Mouse (Mus musculus) thymus, postnatal 25 days (tissue): ENCODE measurements at regions not wholly inside any gene's neighbourhood (a gene's known extent, or its start where the extent isn't known, plus 50 kb on each side); places are given as distances from the start of the nearest gene placed in this dataset.

Experiments used
- DNase-seq: peaks from one replicate; pipeline ENCODE4 v3.0.0; 2022

DNA sequence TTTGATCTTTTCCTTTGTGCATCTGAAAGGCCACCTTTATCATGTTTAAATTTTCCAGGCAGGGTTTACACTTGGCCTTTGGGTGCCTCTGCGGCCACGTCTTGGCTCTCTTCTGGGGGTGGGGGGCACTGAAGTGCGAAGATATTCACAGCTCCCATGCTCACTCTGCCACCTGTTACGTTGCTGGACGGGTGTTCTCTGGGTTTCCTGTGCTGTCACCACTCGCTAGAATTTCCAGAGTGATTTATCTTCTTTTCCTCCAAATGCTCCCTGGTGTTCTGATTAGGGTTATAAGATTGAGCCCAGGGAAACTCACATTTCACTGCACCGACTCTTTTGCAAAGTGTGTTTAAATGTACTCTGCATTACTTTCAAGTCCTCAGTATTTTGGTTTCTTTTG is 404.8 kb upstream of the Mki67 start:
- DNase-seq = no peak

DNA sequence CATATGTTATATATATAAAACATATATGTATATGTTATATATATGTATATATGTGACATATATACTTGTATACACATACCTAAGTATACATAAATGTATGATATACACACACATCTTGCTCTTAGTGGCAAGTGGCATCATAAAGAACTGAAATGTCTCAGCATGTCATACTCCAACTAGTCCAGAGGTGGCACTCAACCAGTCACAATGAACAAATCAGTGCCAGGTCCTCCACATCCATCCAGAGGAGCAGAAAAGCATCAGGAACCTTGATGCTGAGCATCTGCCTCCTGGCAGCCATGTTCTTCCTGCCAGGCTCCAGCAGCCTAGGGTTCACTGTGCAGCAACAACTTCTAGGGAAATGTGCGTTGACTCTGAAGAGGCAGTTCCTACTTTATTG is 405.2 kb upstream of the Mki67 start:
- no peak for DNase-seq

DNA sequence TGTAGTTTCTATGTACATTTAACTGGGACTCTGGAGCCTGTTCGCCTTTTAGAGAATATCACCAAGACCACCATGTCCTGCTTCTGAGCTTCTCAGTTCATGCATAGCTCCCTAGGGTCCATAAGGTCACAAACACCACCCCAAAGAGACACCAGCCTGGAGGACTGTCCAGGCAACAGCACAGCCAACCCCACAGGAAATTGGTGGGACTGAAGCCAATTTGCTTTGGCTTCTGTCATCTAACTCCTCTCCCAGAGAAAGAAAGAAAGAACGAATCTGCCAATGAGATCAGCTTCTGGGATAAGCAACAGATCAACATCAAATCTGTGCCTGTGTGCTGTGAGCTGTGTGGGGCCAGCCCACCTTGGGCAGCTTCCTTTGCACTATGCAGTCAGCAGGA is 408.6 kb upstream of the Mki67 start:
- DNase-seq = no peak

DNA sequence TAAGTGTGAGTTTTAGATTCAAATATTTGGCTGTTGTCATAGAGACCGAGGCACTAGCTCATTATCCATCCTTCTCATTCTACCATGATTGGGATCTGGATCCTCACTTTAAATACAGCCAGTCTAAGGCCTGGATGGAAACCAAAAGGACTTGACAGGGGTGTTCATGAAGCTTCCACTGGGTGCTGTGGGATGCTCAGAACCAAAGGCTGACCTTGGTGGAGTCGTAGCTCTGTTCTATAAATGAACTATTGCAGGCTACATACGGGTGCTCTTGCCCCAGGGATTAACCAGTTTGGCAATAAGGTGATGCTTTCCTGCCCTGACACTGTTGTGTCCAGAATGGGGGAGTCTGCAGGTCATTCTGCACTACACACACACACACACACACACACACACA is 410.2 kb upstream of the Mki67 start:
- no peak for DNase-seq

DNA sequence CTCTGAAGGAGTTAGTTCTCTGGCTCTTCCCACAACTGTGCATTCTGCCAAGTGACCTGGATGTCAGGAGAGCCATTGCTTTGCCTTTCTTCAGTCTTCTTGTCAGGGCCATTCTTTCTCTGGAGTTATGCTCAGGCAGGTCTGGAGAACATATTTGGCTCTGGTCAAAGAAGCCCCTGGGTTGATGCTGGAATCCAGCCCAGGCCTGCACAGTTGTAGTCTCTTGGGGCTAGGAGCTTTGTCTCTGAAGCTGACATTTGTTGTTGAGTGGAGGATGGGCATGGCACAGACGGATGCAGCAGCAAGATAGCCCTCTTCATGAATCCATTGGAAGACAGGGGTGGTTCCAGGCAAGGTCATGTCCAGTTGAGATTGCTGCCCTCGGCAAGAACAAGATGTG is 411.4 kb upstream of the Mki67 start:
- DNase-seq = no peak

DNA sequence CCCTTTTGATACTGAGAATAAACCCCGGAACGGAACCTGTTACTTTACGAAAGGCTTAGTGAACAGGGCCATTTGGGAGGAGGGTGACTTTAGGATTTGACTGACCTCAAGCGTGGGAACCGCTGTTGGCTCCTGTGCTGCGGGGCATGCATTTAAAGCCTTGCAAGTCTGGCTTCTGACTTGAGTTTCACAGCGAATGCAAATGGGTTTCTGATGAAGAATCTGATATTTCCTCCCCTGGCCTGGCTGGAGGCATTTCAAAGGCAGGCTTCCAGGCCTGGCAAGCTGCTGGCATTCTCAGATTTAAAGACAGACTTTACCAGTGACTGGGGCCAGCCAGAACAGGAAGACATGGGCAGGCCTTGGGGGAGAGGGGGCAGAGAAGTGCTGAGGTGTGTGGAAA is 413.6 kb upstream of the Mki67 start:
- no peak for DNase-seq

DNA sequence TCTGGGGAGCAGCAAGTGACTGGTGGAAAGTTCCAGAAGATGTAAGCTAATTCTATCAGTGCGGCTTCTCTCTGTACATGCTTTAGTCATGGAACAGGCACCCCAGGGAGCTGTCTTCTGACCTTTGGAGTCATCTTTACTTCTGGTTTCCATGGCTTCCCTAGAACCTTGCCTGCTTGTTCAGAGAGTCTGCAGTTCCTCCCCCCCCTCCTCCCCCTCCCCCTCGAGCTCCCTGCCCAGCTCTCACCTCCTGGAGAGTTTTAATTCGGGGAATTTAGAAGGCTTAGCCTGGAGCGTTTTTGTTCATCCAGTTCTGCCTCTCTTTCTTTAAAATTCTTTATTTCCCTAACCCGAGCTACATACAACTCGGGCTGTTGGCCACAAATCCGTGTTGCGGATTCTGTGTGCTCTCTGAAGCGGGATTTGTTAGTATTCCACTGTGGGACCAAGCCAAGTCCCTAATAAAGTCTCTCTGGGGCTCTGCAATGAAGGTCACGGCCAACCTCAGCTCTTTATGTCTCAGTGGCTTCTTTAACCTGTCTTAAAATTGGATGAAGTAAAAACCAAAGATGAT is 414.6 kb upstream of the Mki67 start:
- no peak for DNase-seq

DNA sequence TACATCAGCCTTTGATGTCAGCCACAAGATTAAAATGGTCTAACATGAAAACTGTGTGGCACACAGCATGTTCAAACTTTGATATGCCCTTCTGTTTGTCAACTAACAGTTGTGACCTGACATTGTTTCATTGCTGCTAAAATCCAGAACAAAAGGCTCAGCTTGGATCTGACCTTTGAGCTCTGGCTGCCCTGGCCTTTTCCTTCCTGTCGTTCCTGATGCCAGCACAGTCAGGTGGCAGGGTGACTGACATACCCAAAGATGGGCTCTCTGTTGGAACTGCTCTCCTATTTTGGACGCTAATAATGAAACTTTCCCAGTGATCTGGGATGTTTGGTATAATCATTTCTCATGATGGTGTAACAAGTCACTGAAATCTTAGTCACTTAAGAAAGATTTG is 416.8 kb upstream of the Mki67 start:
- no peak for DNase-seq

DNA sequence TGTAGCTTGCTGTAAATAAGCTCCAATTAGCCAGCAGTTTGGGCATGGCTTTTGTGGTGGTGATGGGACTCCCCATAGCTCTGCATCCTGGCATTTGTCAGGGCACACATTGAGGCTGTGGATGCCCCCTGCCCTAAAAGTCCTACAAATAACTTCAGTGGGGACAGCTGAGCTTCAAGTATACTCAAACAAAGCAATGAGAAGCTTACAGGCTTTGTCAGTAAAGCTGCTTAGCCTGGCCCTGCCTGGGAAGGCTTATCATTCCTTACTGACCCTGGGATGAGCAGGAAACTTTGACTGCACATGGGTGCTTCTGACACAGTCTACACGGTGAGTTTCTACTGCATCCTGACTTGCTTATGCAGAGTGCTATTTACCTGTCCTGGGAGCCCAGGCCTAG is 420.5 kb upstream of the Mki67 start:
- DNase-seq = no peak

DNA sequence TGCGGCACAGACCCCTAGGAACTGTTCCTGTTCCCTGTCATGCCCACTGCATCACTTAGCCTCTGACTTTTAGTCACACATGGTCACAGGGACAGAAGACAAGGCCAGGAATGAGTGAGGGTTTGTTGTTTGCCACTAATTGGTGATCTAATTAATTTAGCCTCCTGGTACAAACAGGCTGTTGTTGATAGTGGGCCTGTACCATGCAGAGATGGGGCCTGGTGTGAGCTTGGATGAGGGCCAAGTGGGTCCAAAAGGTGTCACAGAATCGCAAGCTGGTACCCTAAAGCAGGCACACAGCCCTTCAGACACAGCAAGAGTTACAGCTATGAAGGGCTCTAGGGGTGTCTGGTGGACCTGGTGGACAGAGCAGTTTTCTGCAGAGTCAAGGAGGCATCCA is 421.2 kb upstream of the Mki67 start:
- DNase-seq = no peak

DNA sequence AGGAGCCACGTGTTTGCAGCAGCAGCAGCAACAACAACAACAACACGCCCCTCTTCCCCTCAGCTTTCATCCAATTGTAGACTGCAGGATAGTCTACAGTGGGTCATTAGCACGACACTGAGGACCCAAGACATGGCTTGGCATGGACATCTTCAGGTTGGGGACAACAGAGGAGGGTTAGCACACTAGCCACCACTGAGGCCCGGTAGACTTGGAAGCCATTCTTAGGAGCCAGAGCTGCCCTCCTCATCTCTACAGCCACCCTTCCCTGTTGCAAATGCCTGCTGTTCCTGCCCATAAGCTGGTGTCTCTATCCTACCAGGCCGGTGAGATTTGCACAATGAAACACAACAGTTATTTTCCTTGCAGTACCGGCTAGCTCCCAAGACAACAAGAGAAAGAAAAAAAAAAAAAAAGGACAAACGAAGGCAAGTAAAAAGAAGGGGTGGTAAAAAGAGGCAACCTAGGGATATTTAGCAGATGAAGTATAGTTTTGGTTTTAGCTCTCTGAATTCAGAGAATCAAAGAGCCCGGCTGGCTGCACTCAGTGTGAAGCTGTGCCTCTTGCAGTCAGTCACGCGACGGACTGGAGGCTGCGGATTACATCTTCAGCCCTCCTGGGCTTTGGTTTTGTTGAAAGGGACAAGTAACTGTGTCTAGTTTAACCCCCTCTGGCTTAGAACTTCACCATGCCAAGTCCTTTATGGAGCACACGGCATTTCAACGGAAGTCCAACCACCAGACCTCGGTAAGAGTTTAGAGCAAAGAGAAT is 421.9 kb upstream of the Mki67 start:
- no peak for DNase-seq

DNA sequence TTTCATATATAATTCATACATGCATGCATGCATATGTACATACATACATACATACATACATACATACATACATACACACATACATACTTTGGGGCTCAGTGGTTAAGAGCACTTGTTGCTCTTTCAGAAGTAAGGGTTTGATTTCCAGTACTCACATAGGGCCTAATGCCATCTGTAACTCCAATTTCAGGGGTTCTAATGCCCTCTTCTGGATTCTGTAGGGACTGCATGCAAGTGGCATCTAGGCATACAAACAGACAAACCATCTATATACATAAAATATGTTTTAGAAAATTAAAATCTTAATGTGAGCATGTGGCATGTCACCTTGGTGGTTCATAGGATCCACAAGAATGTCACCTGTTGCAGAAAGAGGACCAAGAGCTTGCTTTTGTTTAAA is 426.7 kb upstream of the Mki67 start:
- peak; percentile 7 for DNase-seq

DNA sequence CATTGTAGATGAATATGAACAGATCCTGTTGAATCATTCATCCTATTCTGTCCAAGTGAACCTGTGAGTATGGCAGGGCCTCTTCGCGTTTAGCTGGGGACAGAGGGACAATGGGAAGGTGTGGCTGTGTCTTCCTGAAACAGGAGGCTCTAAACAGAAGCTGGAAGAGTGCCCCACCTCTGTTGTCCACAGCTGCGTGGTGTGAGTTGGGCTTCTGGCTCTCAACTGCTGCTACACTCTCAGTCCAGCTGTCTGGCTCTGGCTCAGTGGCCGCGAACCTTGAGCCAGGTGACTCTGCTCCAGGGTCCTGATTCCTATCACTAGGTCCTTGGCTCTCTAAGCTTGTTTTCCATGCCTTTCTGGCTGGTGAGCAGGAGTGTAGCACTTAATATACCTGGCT is 434.0 kb upstream of the Mki67 start:
- DNase-seq = no peak

DNA sequence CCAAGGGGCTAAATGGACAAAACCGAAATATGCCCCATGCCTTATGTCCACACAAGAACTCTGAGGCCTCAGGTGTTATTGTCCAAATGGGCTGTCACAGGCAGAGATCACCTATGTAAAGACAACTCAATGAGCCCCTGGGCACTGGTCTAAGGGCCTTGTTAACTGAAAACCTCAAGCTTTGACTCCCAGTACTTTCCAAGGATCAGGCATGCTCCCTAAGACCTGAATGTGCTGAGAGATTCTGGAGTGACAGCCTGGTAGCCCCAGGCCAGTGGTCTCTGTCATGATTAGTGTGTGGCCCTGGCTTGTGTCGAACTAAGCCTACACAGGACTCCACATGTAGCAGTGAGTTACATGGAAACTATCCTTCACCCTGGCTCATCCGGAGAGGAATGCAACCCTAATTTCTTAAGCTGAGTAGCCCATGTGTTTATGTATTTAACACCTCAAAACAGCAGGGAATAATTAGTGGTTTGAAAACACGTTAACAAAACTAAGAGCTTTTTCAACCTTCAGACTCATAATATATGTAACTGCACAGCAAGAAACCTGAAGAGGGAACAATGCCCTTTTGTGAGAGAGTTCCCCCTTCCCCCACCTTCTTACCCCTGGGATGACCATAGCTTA is 435.3 kb upstream of the Mki67 start:
- DNase-seq = no peak

DNA sequence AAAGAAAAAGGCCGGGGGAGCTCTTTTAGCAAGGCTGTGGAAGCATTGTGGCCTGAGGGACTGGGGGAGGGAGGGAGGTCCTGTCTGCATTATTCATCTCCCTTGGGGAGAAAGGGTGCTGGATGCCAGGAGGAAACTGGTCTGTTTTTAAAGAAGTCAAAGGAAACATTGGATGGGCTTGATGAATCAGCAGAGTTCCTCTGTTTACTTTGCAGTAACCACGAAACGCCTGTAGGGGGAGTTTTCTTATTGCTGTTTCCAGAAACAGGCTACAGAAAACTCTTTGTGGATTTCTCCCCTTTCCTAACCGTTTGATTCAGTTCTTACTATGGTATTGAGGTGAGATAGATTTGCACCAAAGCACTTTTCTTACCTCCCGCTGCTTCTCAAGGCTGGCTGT is 436.3 kb upstream of the Mki67 start:
- DNase-seq = peak; percentile 12

DNA sequence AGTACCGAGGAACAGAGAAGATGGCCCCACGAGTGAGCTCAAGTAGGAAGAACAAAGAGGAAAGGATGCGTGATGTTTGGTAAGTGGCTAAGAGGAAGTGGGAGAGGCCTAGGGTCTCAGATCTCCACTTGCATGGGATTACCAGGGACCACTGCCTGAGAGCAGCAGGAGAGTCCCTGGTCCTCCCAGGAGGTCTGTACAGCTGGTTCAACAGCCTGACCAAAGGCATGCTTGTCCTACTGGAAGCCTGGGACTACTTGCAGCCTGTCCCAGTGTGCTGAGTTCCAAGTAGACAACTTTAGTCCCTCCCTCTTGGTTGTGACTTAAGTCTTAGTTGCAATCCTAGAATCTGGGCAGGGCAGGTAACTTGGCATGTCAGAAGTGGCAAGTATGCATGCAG is 437.5 kb upstream of the Mki67 start:
- no peak for DNase-seq

DNA sequence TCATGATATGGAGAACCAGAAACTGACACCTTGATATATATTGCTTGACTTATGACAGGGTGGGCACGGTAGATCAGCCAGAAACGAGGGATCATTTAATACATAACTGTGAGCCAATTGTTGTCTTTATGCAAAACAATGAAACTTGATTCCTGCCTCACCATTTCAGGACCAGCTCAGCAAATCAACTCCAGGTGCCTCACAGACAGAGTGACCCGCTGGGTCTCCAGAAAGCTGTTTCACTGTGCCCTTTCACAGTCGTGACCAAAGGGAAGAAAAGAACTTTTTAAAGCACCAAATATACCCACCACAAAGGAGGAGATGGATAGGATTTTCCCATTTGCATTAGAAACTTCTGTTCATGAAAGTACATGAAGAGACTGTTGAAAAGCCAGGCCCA is 443.0 kb upstream of the Mki67 start:
- DNase-seq = no peak

DNA sequence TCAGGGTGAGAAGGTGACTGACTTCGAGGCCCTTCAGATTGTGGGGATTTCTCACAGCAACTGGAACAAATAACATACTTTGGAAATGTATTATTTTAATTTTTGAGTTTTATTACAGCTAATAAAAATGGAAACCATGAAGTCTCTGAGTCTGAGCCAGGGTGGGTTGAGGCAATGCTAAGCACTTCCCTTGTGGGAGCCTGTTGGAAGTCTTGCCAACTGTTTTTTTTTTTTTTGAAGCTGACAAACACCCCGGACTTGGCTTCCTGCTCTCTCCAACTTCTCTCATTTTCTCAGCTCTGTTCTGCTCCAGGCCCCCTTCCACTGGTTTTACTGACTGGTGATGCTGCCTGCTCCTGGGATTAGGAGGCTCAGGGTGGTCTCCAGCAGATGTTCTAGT is 445.4 kb upstream of the Mki67 start:
- DNase-seq = no peak

DNA sequence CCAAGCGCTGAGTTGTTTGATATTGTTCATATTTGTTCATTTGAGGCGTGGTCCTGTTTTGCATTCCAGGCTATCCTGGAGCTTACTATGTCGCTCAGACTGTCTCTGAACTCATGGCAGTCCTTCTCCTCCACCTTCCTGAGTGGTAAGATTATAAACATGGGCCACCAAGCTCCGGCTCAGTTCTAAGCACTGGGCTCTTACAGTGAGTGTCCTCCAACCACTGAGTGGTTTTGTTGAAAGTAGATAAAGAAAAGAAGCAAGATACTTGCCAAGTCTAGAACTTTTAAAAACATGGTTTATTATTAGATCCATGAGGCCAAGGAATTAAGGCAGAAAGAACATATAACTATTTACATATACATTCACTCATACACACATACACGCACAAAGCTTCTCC is 448.7 kb upstream of the Mki67 start:
- no peak for DNase-seq

DNA sequence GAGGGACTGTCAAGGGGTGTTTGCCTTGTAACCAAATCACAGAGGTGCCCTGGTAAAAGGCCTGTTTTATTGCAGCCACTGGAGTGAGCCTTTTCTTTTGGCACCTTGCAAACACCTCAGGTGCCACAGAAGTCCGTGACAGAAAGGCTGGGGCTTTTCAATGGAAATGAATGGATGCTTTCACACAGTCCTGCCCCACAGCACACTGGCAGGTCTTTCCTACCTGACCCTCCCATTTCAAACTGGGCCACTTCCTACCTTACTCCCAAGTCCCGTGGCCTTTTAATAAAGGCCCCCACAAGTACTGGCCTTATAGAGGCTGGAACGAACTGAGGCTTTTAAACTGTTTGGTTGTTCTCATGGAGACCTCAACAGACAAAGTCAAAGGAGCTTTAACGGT is 453.1 kb upstream of the Mki67 start:
- DNase-seq = no peak

DNA sequence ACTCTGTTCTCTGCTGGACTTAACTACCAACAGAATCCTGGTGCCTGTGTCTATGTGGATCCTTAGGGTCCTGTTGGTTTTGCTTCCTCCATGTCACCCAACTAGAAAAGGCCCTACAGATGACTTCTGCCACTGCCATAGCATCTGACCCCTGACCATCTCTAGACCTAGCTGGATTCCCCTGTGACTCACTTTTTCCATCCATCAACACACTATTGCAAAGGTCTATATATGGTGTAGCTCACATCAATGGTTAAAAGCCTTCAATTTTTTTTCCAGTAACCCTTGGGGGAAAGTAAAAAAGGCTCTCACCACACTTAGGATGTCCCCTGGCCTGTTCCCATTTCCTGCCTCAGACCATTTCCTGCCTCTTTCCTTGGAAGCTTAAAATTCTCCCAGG is 460.2 kb upstream of the Mki67 start:
- no peak for DNase-seq

DNA sequence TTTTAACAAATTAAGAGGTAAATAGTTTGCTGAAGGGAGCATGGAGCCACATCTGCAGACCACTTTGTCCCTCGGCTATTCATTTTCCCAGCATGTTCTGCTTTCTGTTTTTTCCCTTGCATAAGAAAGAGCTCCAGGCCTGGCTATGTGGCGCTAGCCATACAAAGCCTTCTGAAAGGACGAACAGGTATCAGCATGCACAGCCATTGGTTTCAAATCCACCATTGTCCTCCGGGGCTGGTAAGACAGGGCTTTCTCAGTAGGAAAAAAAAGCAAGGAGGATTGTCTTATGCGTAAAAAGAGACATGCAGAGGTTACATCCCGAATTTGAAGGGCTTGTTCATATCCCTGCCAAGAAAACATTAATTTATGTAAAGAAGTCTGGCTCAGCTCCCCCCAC is 464.8 kb upstream of the Mki67 start:
- no peak for DNase-seq

DNA sequence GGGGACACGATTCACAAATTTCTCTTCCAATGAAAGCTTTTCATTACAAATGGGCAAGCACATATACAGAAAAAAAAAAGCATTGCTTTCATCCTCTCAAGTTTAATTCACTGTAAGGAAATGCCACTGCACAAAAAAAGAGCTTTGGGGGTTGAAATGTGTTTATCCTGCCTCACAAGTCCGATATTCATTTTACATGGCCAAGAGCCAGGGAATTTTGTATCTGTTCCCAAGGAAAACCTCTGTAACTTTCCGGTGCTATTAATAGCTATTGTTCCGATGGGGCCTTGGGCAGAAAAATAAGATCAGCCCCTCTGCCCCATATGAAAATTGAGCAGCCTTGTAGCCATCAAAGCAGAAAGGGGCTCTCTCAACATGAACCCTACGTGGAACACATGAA is 465.9 kb upstream of the Mki67 start:
- no peak for DNase-seq

DNA sequence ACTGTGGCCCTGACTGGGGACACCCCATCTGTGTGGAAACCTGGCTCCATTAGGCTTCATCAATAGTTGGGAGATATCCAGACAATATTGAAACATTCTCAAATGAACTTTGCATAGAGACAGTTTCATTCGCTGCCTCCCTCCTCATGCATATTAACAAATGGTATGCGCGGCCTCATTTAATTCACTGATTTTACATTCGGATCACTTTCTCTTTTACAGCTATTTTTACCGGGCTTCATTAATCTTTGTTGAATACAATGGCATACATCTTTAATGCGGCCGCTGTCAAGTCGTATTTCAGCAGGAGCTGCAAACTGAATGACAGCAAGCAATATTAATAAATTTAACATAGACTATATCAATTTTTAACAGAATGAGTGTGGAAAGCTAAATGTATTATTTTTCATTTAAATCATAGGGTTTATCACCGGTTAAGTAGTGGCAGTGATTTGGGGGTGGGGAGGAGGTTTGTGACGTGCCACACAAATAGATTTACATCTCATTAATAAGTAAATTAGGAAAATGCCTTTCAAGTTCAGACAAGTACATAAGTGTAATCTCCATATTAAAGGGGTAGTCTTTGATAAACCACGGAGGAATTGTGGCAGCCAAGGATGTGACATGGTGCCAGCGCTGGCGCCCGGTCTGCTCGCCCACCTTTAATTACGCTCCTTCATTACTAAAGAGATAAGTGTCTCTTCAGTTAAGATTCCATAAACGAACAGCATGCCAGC is 480.4 kb upstream of the Mki67 start:
- no peak for DNase-seq
